Mouse (Mus musculus): ENCODE results near the gene Gm9837.

DNA sequence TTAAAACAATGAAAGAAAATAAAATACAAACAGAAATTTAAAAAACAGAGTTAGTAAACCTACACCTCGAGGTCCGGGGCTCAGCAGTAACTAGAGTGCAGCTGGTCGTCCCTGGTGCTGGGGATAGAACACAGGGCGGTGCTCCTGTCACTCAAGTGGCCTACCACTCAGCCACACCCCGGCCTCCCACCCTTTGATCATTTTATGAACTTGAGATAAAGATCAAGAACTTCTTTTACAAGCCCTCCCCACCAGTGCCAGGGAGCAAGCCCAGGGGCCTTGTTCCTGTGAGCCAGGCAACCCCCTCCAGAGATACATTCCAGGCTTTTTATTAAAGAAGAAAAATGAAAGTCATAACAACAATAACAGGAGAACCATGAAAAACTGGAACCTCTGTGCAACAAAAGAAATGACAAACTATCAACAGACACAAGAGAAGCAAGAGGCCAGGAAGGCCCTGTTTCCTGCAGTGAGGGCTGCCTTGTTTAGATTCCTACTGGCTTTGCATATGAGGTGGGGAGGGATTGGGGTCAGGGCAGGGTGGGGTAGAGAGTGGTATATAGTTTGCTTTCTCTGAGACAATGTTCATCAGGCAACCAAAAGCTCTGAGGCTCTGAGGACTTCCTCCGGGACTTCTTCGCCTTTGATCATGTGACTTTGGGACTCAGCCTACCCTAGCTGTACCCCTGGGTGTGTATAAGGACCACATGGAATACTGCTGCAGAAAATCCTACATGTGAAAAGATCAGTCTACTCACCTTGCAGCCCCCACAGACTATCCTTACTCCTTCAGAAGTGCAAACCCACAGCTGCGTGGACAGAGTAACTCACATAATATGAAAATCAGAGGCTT lies 46.7 kb upstream of the Gm9837 start:
- no peak for TF ChIP-seq CTCF (IDR thresholded peaks at IDR 0.05; ENCODE audit: extremely low read depth, insufficient read length, insufficient replicate concordance, low read depth, low read length)
- TF ChIP-seq POLR2A (IDR thresholded peaks at IDR 0.05; ENCODE audit: low read depth, low read length) = no peak

All from small intestine, adult 2 months (tissue).